Mouse (Mus musculus): ENCODE data around the gene Siah1a. TPM values are rescaled to one million over a fixed set of nuclear protein-coding genes. Genes with fewer than 3 reads are reported as not detected.

Gene Siah1a
- total RNA-seq (2012; rRNA removed) (5.1 and 5.9 TPM in 2 replicates), total RNA-seq (2014; rRNA removed) (11.1 and 12.2 TPM in 2 replicates), polyA plus RNA-seq (2012; ENCODE audit: insufficient read length, low read depth) (7.0 and 8.0 TPM in 2 replicates)

DNA sequence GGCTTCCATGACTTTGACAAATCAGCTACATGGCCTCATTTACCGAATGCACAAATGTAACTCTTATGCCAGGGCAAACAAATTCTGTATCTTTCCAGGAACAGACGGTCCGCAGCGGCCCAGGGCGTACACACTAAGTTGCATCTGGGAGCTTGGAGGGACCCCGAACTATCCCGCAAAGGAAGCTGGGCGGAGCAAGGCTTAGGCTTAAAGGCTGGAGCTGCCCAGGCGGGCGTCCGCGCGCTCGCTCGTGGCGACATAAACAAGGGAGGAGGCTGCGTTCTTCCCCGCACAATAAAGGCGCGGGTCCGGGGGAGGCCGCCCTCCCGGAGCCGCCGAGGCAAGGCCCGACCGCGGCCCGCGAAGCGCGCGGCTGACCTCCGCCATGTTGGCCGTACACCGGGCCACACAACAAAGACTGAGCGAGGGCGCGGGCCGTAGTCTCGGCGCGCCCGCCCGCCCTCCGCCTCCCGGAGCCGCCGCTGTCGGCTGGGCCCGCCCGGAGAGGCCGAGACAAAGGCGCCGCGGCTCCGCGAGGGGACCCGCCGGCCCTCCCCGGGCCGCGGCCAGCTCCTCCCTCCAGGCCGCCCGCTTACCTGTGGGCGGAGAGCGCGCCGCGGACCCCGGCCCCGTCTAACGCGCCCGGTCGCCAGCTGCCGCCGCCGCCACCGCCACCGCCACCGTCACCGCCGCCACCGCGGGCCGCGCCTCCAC, at the start of gene Siah1a, which contains the start of gene Gm10638:
Gene Siah1a, minus strand, starts transcription at position 714 of the 714 bp plus-strand sequence.
Gene Gm10638, plus strand, starts transcription at position 479 of the 714 bp plus-strand sequence.
- Histone ChIP-seq H3K4me2 (ENCODE audit: insufficient read depth, low read depth, poor library complexity, severe bottlenecking) (peak within 1 kb of the TSS; percentile 91), H3K27me3 (replicated peaks) (peaks cover 1% of the 10 kb centered on the region), H3K4me3 (replicated peaks in 1 of 3; ENCODE audit: low read depth in 2 of 3, low read length in 2 of 3, poor library complexity in 1 of 3) (peak within 1 kb of the TSS; percentile 80 to 89 (median 87)), H3K36me3 (replicated peaks in 1 of 2; ENCODE audit: control insufficient read depth in 1 of 2, insufficient read depth in 1 of 2, low read length in 1 of 2) (no peaks in the 10 kb centered on the region), H3K27ac (ENCODE audit: insufficient read depth, low read depth) (peak within 1 kb of the TSS; percentile 14; the same call in 1 of the 2 replicates), H3K79me2 (replicated peaks; ENCODE audit: control insufficient read depth, extremely low read depth, insufficient read depth, poor library complexity, severe bottlenecking) (peaks cover 33% of the 10 kb centered on the region), H3K9me3 (replicated peaks; ENCODE audit: low read length) (no peaks in the 10 kb centered on the region), H3K9ac (ENCODE audit: insufficient read depth, low read depth) (peak within 1 kb of the TSS; percentile 98), H3K4me1 (ENCODE audit: control insufficient read depth in 1 of 2, insufficient read depth in 2 of 2) (peaks cover 10 to 22% of the 10 kb centered on the region in 2 experiments; a peak in 3 of 4 replicates)
- TF ChIP-seq UBTF (IDR thresholded peaks at IDR 0.05; ENCODE audit: low read depth, low read length) (peak; percentile 28; the same call in 1 of the 2 replicates), ZC3H11A (IDR thresholded peaks at IDR 0.05; ENCODE audit: low read depth, low read length) (no peak), TCF12 (IDR thresholded peaks at IDR 0.05; ENCODE audit: low read depth, low read length) (0 out of 2 replicates have a peak, but pooled peaks have one; percentile 26)
- peak; percentile 27 for DNase-seq (ENCODE audit: extremely low read depth)
- in situ Hi-C loops (cut with MboI; ENCODE audit: low pct_ligation_motif_present, low pct_unique_long_range_greater_than_20kb, low sequenced_read_pairs) = no loop called here
- dilution Hi-C loops (cut with MboI; ENCODE audit: extremely low pct_ligation_motif_present, extremely low pct_unique_long_range_greater_than_20kb, low sequenced_read_pairs) = no loop called here

GRCm38 (mm10) chr8:86794716-86795115, 49.0 kb upstream of the Siah1a start:
- no peaks in the 10 kb centered on the region for H3K36me3 ChIP-seq (replicated peaks in 1 of 2; ENCODE audit: control insufficient read depth in 1 of 2, insufficient read depth in 1 of 2, low read length in 1 of 2)
- H3K79me2 ChIP-seq (replicated peaks; ENCODE audit: control insufficient read depth, extremely low read depth, insufficient read depth, poor library complexity, severe bottlenecking) = no peaks in the 10 kb centered on the region
- H3K4me1 ChIP-seq (ENCODE audit: control insufficient read depth in 1 of 2, insufficient read depth in 2 of 2) = peaks cover 0 to 21% of the 10 kb centered on the region in 2 experiments; a peak in 2 of 4 replicates
- H3K4me2 ChIP-seq (ENCODE audit: insufficient read depth, low read depth, poor library complexity, severe bottlenecking) = no peak overlapping the region
- no peak overlapping the region for H3K4me3 ChIP-seq (replicated peaks in 1 of 3; ENCODE audit: low read depth in 2 of 3, low read length in 2 of 3, poor library complexity in 1 of 3)
- in situ Hi-C loops (cut with MboI; ENCODE audit: low pct_ligation_motif_present, low pct_unique_long_range_greater_than_20kb, low sequenced_read_pairs) = loop anchor here (10.0 kb wide), 1 partner anchor 110 kb away; no protein-coding TSS in a partner anchor
- no peak overlapping the region for H3K9ac ChIP-seq (ENCODE audit: insufficient read depth, low read depth)
- H3K9me3 ChIP-seq (replicated peaks; ENCODE audit: low read length) = no peaks in the 10 kb centered on the region
- TF ChIP-seq POLR2AphosphoS2 (IDR thresholded peaks at IDR 0.05; ENCODE audit: low read depth, low read length) (no peak), UBTF (IDR thresholded peaks at IDR 0.05; ENCODE audit: low read depth, low read length) (no peak), HCFC1 (IDR thresholded peaks at IDR 0.05; ENCODE audit: low read depth, low read length) (no peak), ZMIZ1 (IDR thresholded peaks at IDR 0.05; ENCODE audit: low read depth, low read length) (no peak), USF1 (IDR thresholded peaks at IDR 0.05; ENCODE audit: low read depth, low read length) (no peak), SMC3 (IDR thresholded peaks at IDR 0.05; ENCODE audit: low read depth, low read length) (no peak), SIN3A (IDR thresholded peaks at IDR 0.05; ENCODE audit: low read length) (no peak), MAFK (IDR thresholded peaks at IDR 0.05; ENCODE audit: insufficient replicate concordance, low read length) (no peak), EP300 (IDR thresholded peaks at IDR 0.05; ENCODE audit: low read length) (no peak), MYC (IDR thresholded peaks at IDR 0.05; ENCODE audit: low read depth, low read length) (no peak), IRF4 (IDR thresholded peaks at IDR 0.05; ENCODE audit: low read depth, low read length) (no peak), MXI1 (IDR thresholded peaks at IDR 0.05; ENCODE audit: low read depth, low read length) (no peak), CTCF (conservative IDR thresholded peaks at IDR 0.05 in 1 of 2, IDR thresholded peaks at IDR 0.05 in 1 of 2; ENCODE audit: low read depth in 2 of 2, low read length in 2 of 2) (no peak)
- H3K27me3 ChIP-seq (replicated peaks) = no peaks in the 10 kb centered on the region
- dilution Hi-C loops (cut with MboI; ENCODE audit: extremely low pct_ligation_motif_present, extremely low pct_unique_long_range_greater_than_20kb, low sequenced_read_pairs) = no loop called here
- no peak for DNase-seq (ENCODE audit: extremely low read depth)
- no peak overlapping the region for H3K27ac ChIP-seq (ENCODE audit: insufficient read depth, low read depth)

Data from CH12.LX (cell line).